Mouse (Mus musculus) heart, embryonic 15.5 days (tissue): Measurements from ENCODE around the gene Hes6. TPM values are rescaled to one million over a fixed set of nuclear protein-coding genes. Genes with fewer than 3 reads are reported as not detected.

Experiments used
- ATAC-seq: fragments of 200-750 bp; cut with Nextera tagmentation; replicated peaks from 2 replicates; pipeline ENCODE4 v1.8.0; 2017; ENCODE audit warnings: low read depth, moderate TSS enrichment; ENCODE audit not compliant: insufficient number of reproducible peaks, insufficient read depth, low FRiP score
- H3K27ac ChIP-seq: fragments of 300-500 bp; sonication (generic); 2 replicates; pipeline ENCODE4 v1.5.1; 2015; ENCODE audit warnings: mild to moderate bottlenecking, inconsistent platforms
- H3K27me3 ChIP-seq: fragments of 300-500 bp; sonication (generic); 2 replicates; pipeline ENCODE4 v1.6.1; 2015; ENCODE audit warnings: inconsistent platforms
- H3K36me3 ChIP-seq: fragments of 300-500 bp; sonication (generic); 2 replicates; pipeline ENCODE4 v1.6.1; 2015; ENCODE audit warnings: mild to moderate bottlenecking, inconsistent platforms
- H3K4me1 ChIP-seq: fragments of 300-500 bp; sonication (generic); replicated peaks from 2 replicates; pipeline ENCODE4 v1.6.1; 2015; ENCODE audit warnings: inconsistent platforms
- H3K4me2 ChIP-seq: fragments of 300-500 bp; sonication (generic); 2 replicates; pipeline ENCODE4 v1.6.1; 2015; ENCODE audit warnings: inconsistent platforms, mild to moderate bottlenecking, moderate library complexity
- H3K4me3 ChIP-seq: fragments of 300-500 bp; sonication (generic); 2 replicates; pipeline ENCODE4 v1.5.1; 2015; ENCODE audit warnings: mild to moderate bottlenecking, inconsistent platforms
- H3K9ac ChIP-seq: fragments of 300-500 bp; sonication (generic); 2 replicates; pipeline ENCODE4 v1.6.1; 2015; ENCODE audit warnings: mild to moderate bottlenecking, inconsistent platforms
- H3K9me3 ChIP-seq: fragments of 300-500 bp; sonication (generic); replicated peaks from 2 replicates; pipeline ENCODE4 v1.6.1; 2016; ENCODE audit warnings: inconsistent platforms
- WGBS: fragments of 180-500 bp; shearing (Covaris S2); methylation state at CpG from one replicate; pipeline ENCODE4 v1.1.7; 2015; ENCODE audit warnings: mixed read lengths; 5-methylcytosine and 5-hydroxymethylcytosine counted together
- polyA plus RNA-seq: library from polyadenylated mRNA; unstranded; fragments of >200 nt; fragmentation: Nextera tagmentation; extraction: Ambion mirVana; gene quantifications from 2 replicates; pipeline ENCODE4 v1.2.1, GENCODE M21; 2015

Gene Hes6
- polyA plus RNA-seq, 1 experiment from 2014 or later = 72.4 TPM

DNA sequence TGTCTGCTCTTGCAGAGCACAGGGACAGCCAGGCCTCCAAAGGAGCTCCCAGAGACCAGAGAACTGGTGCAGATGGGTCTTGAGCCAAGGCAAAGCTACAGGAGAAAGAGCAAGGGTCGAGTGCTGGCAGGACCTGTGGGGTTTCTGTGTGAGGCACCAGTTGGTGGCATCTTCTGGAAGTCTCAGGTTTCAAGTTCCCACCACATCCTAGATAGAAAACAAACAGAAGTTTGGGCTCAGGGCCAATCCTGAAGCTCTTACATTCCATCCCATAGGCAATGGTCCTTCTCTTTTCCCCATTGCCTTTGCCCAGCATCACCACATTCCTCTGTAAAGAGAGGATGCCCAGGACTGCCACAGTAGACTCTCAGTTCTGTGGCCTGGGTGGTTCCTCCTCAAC, 8.9 kb downstream of the Hes6 start:
- Histone ChIP-seq H3K4me2 (no peak overlapping the region), H3K36me3 (no peaks in the 10 kb centered on the region), H3K4me3 (no peak overlapping the region), H3K9me3 (no peaks in the 10 kb centered on the region), H3K4me1 (no peaks in the 10 kb centered on the region), H3K27ac (no peak overlapping the region), H3K27me3 (no peaks in the 10 kb centered on the region), H3K9ac (no peak overlapping the region)
- no peak for ATAC-seq
- WGBS = 13% methylated on average over 1 of the region's 1 CpGs

DNA sequence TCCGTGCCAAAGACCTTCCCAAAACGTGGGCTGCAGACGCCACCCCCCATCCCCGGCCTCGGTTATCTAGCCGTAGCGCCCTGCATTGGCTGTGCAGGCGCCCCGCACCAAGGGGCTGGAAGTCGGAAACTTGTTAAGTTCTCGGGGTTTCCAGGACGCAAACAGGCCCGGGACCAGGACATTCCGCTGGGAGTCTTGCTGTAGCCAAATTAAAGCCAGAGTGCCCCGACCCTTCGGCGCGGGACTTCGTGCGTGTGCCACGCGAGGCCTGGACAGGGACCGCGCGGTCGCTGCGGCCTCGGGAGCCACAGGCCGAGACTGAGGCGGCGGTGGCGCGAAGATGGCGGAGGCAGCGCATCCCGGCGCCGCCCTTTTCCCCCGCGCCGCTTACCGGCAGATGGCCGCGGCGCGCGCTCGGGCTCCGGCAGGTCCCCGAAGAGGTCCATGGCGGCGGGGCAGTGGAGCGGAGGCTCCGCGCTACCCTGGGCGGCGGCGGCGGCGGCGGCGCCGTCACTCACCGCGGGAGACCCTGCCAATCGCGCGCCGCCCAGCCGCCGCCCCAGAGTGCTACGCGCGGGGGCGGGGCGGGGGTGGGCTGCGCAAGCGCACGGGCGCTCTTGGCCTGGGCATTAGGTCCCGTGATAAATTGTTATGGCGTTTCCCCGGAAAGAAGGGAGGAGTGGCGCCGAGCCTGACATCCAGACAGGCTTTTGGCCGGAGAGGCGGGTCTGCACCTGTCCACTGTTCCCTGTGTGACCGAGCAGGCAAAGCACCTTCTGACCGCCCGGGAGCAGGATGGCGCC, 15.4 kb downstream of the Hes6 start, which contains the start of gene Ilkap:
TSS of gene Ilkap (minus strand) at position 556 of the 803 bp plus-strand sequence.
- Histone ChIP-seq H3K36me3 (peaks cover 10% of the 10 kb centered on the region; the same call in 1 of the 2 replicates), H3K4me3 (peak within 1 kb of the TSS; percentile 83), H3K4me1 (peaks cover 18% of the 10 kb centered on the region), H3K27ac (peak within 1 kb of the TSS; percentile 83), H3K27me3 (no peaks in the 10 kb centered on the region), H3K9me3 (no peaks in the 10 kb centered on the region), H3K9ac (peak within 1 kb of the TSS; percentile 88), H3K4me2 (peak within 1 kb of the TSS; percentile 77)
- WGBS = under 1% methylated on average over 86 of the region's 91 CpGs
- ATAC-seq = peak; percentile 98

GRCm38 (mm10) chr1:91397927-91398259, 15.9 kb downstream of the Hes6 start:
- no peaks in the 10 kb centered on the region for H3K9me3 ChIP-seq
- peaks cover 18% of the 10 kb centered on the region for H3K4me1 ChIP-seq
- no peak for ATAC-seq
- no peaks in the 10 kb centered on the region for H3K27me3 ChIP-seq
- H3K4me2 ChIP-seq = peak overlapping the region; percentile 77
- peaks cover 16% of the 10 kb centered on the region; the same call in 1 of the 2 replicates for H3K36me3 ChIP-seq
- H3K27ac ChIP-seq = peak overlapping the region; percentile 83
- H3K4me3 ChIP-seq = peak overlapping the region; percentile 83
- H3K9ac ChIP-seq = peak overlapping the region; percentile 88
- under 1% methylated on average over 12 of the region's 12 CpGs for WGBS

- 93% methylated on average over 5 of the region's 5 CpGs for WGBS
- no peak overlapping the region for H3K4me2 ChIP-seq
- H3K27ac ChIP-seq = no peak overlapping the region
- H3K27me3 ChIP-seq = no peaks in the 10 kb centered on the region
- H3K36me3 ChIP-seq = peaks cover 54% of the 10 kb centered on the region
- H3K9ac ChIP-seq = no peak overlapping the region
- H3K9me3 ChIP-seq = no peaks in the 10 kb centered on the region
- H3K4me1 ChIP-seq = no peaks in the 10 kb centered on the region
- H3K4me3 ChIP-seq = no peak overlapping the region
- ATAC-seq = no peak
These were observed 23.5 kb downstream of the Hes6 start for GRCm38 (mm10) chr1:91390369-91390768.

- no peak overlapping the region for H3K4me3 ChIP-seq
- H3K36me3 ChIP-seq = peaks cover 80% of the 10 kb centered on the region
- no peak overlapping the region for H3K27ac ChIP-seq
- H3K9me3 ChIP-seq = no peaks in the 10 kb centered on the region
- peaks cover 19% of the 10 kb centered on the region for H3K4me1 ChIP-seq
- H3K4me2 ChIP-seq = no peak overlapping the region
- ATAC-seq = no peak
- WGBS = 83% methylated on average over 4 of the region's 4 CpGs
- no peaks in the 10 kb centered on the region for H3K27me3 ChIP-seq
- H3K9ac ChIP-seq = no peak overlapping the region
These were observed 32.8 kb downstream of the Hes6 start for GRCm38 (mm10) chr1:91381091-91381471.

DNA sequence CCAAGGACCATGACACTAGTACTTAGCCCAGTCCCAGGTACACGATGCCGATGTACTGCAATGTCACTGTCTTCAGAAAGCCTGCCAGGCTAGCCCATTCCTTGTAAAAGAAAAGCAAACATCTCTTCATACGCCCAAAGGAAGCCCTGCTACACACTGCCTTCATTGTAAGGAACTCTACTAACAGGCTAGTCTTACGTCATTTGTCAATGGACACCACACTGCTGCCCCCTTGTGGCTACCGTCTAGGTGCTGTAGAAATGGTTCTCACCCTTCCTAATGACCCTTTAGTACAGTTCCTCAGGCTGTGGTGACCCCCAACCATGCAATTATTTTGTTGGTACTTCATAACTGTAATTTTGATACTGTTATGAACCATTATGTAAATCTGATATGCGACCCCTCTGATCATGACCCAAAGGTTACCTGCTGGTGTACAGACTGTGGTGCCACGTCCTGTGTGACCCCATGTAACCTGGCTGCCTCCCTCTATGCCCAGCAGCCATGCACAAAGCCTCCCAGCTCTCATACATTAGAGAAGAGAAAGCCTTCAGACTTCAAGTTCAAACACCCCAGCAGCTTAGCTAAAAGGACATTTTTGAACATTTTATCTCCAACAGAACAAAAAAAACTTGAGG, 33.3 kb downstream of the Hes6 start:
- Histone ChIP-seq H3K27ac (no peak overlapping the region), H3K9ac (no peak overlapping the region), H3K36me3 (peaks cover 84% of the 10 kb centered on the region), H3K9me3 (no peaks in the 10 kb centered on the region), H3K4me1 (peaks cover 19% of the 10 kb centered on the region), H3K27me3 (no peaks in the 10 kb centered on the region), H3K4me2 (no peak overlapping the region), H3K4me3 (no peak overlapping the region)
- whole genome bisulfite sequencing = 57% methylated on average over 7 of the region's 7 CpGs
- ATAC-seq = no peak

DNA sequence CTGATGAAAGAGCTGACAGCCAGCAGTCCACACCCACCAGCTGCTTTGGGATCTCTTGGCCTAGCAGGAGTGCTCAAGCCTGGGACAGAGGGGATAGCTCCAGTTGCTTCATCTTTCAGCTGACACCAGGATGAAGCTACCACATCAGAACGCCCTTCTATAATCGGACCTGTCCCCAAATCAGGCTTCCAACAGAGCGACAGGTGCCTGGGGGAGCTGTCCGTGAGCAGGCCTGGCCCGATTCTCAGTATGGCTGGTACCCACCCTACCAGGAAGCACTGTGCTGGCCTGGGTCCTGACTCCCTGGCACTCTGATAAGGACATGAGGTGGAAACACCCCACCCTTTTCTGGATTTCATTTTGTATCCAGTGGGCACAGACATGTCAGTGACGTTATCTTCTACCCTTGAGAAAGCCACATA, 40.4 kb downstream of the Hes6 start:
- H3K9ac ChIP-seq = no peak overlapping the region
- peaks cover 5% of the 10 kb centered on the region for H3K4me1 ChIP-seq
- H3K36me3 ChIP-seq = peaks cover 71% of the 10 kb centered on the region
- H3K9me3 ChIP-seq = no peaks in the 10 kb centered on the region
- no peak overlapping the region for H3K4me2 ChIP-seq
- 84% methylated on average over 6 of the region's 6 CpGs for WGBS
- ATAC-seq = no peak
- no peak overlapping the region for H3K4me3 ChIP-seq
- no peaks in the 10 kb centered on the region for H3K27me3 ChIP-seq
- no peak overlapping the region for H3K27ac ChIP-seq

DNA sequence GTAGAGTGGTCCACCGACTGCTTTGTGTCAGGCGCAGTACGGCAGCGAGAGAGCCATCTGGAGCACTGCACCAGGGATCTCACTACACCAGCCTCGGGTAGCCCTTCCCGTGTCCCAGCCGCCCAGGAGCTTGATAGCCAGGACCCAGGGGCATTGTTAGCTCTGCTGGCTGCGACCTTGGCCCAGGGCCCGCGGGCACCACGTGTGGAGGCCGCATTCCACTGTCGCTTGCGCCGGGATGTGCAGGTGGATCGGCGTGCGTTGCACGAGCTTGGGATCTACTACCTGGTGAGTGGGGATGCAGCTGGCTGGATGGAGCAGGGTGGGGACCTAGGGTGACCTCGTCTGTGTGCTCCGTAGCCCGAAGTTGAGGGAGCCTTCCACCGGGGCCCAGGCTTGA, 43.8 kb downstream of the Hes6 start:
- Histone ChIP-seq H3K27me3 (no peaks in the 10 kb centered on the region), H3K9ac (no peak overlapping the region), H3K4me2 (no peak overlapping the region), H3K36me3 (peaks cover 38% of the 10 kb centered on the region), H3K4me3 (no peak overlapping the region), H3K4me1 (peaks cover 14% of the 10 kb centered on the region), H3K9me3 (no peaks in the 10 kb centered on the region), H3K27ac (no peak overlapping the region)
- ATAC-seq = no peak
- 82% methylated on average over 23 of the region's 23 CpGs for WGBS

GRCm38 (mm10) chr1:91369408-91369807, 44.4 kb downstream of the Hes6 start:
- H3K4me3 ChIP-seq = no peak overlapping the region
- WGBS = 77% methylated on average over 4 of the region's 4 CpGs
- no peak for ATAC-seq
- no peak overlapping the region for H3K27ac ChIP-seq
- H3K4me2 ChIP-seq = no peak overlapping the region
- no peaks in the 10 kb centered on the region for H3K27me3 ChIP-seq
- no peak overlapping the region for H3K9ac ChIP-seq
- no peaks in the 10 kb centered on the region for H3K9me3 ChIP-seq
- peaks cover 33% of the 10 kb centered on the region for H3K36me3 ChIP-seq
- peaks cover 14% of the 10 kb centered on the region for H3K4me1 ChIP-seq

DNA sequence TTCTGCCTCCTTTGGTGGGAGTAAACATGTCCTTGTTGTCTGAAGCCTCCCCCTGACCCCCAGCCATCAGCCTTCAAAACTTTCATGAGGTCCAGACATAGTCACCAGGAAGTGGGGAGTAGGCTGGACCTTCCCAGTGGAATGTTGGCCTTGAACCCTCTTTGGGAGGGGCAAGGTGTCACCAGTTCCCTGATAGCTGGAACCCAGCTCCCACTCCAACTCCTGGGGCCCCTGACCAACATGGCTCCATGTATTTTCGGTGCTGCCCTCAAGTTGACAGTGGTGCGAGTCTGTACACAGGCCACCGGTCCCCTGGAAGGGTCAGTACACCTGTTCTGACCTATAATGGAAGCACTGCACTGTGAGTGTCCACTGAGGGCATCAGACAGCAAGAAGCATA, 46.5 kb downstream of the Hes6 start:
- Histone ChIP-seq H3K36me3 (peaks cover 18% of the 10 kb centered on the region), H3K27ac (no peak overlapping the region), H3K27me3 (no peaks in the 10 kb centered on the region), H3K4me2 (no peak overlapping the region), H3K9ac (no peak overlapping the region), H3K9me3 (peaks cover 4% of the 10 kb centered on the region; the same call in 1 of the 2 replicates), H3K4me3 (no peak overlapping the region), H3K4me1 (peaks cover 14% of the 10 kb centered on the region)
- 93% methylated on average over 3 of the region's 3 CpGs for WGBS
- no peak for ATAC-seq

GRCm38 (mm10) chr1:91366215-91367108, 47.4 kb downstream of the Hes6 start, which contains the start of gene Erfe:
Gene Erfe, plus strand, starts transcription at chr1:91366430.
- H3K36me3 ChIP-seq = peaks cover 19% of the 10 kb centered on the region
- peak; percentile 24; the same call in 1 of the 2 replicates for ATAC-seq
- WGBS = 2% methylated on average over 68 of the region's 68 CpGs

More at GRCm38 (mm10) chr1:91366215-91367108, 47.4 kb downstream of the Hes6 start, which contains the start of gene Erfe:
- Histone ChIP-seq H3K9me3 (peaks cover 4% of the 10 kb centered on the region; the same call in 1 of the 2 replicates), H3K4me1 (peaks cover 14% of the 10 kb centered on the region), H3K27me3 (no peaks in the 10 kb centered on the region), H3K4me2 (peak within 1 kb of the TSS; percentile 97), H3K27ac (no peak within 1 kb of the TSS), H3K9ac (peak within 1 kb of the TSS; percentile 61), H3K4me3 (peak within 1 kb of the TSS; percentile 54)
